Mouse (Mus musculus) 416B (cell line): ENCODE measurements around the gene Cd68.
A peak's percentile ranks its signal among the peaks of the same experiment; 100 is the strongest.
"Not testable (repeated sequence)": the region's sequence is repeated elsewhere in the genome, so short reads cannot be mapped to it uniquely, and the experiment has no call there.

Experiments
- DNase-seq: peaks from one replicate; pipeline ENCODE4 v3.0.0; 2011; ENCODE audit warnings: low read depth

Cd68 gene

GRCm38 (mm10) chr11:69665961-69666664 is at the start of gene Cd68:
Gene Cd68, minus strand, starts transcription at chr11:69666153.
- DNase-seq = peak; percentile 96

- no peak for DNase-seq
Observed at GRCm38 (mm10) chr11:69715482-69715881, 49.5 kb upstream of the Cd68 start.

GRCm38 (mm10) chr11:69714636-69715329 is 48.8 kb upstream of the Cd68 start:
- DNase-seq = no peak

DNA sequence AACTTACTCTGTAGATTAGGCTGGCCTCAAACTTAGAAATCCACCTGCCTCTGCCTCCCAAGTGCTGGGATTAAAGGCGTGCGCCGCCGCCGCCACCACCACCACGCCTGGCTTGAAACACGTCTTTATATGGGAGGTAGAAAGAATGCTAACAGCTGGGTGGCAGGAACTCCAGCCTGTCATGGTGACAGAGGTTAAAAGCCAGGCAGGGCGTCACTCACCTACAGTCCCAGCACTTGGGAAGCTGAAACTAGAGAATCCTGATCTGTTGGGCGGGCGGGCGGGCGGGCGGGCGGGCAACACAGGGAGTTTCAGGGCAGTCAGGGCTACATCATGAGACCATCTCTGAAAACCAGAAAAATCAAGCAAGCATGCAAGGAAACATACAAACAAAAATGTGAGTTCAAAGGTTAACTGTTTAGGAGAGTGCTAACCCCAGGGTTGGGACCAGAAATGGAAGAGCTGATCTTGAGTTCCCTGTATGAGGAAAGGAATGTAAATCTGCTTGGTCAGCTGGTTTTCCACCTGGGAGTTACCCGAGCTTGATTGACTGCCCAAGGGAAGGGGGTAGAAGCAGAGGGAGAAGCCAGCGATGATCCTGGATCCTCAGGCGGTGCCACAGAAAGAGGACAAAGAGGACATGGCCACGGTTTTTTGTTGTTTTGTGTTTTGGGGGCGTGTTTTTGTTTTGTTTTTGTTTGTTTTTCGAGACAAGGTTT is 47.2 kb upstream of the Cd68 start:
- no peak for DNase-seq

DNA sequence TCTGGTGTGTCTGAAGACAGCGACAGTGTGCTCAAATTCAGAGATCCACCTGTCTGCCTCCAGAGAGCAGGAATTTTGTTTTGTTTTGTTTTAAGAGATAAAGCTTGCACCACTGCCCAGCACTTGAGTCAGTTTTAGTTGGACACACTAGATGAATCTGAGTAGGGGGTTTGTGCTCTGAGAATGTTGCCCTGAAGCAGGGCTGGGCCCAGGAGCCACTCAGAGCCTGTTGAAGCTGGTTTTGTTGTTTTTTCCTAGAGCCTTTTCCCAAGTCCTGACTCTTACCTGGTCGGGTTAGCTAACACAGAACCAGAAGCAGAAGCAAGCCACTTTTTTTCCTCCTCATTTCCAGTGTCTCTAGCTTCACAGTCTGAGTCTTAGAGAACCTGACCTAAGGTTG is 45.1 kb upstream of the Cd68 start:
- no peak for DNase-seq

DNA sequence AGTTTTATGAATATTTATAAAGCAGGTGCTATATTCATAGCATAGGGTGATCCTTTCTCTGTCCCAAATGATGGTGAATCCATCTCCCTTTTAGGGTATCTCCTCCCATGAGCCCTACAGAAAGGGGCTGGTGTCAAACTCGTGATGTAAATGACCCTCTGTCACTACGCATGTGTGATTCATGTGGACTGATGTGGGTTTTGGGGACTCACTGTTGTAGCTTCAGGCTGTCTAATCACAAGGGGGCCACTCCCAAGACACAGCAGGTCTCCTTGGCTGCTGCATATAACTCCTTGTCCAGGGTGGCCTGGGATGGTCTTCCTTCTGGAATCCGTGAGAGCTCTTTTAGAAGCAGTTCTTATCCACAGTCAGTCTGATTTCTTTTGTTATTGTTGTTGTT is 44.5 kb upstream of the Cd68 start:
- no peak for DNase-seq

- DNase-seq = no peak
Observed at GRCm38 (mm10) chr11:69709554-69710446, 43.8 kb upstream of the Cd68 start.

- DNase-seq = no peak
Observed at GRCm38 (mm10) chr11:69708614-69709265, 42.8 kb upstream of the Cd68 start.

- no peak for DNase-seq
Observed at GRCm38 (mm10) chr11:69707873-69708381, 42.0 kb upstream of the Cd68 start.

GRCm38 (mm10) chr11:69707480-69707847 is 41.5 kb upstream of the Cd68 start:
- no peak for DNase-seq

GRCm38 (mm10) chr11:69706775-69707479 is 41.0 kb upstream of the Cd68 start:
- DNase-seq = no peak

GRCm38 (mm10) chr11:69704613-69705010 is 38.7 kb upstream of the Cd68 start:
- DNase-seq = no peak

- no peak for DNase-seq
Observed at GRCm38 (mm10) chr11:69703814-69704612, 38.1 kb upstream of the Cd68 start.

- DNase-seq = not testable (repeated sequence)
Observed at GRCm38 (mm10) chr11:69703381-69703780, 37.4 kb upstream of the Cd68 start.

DNA sequence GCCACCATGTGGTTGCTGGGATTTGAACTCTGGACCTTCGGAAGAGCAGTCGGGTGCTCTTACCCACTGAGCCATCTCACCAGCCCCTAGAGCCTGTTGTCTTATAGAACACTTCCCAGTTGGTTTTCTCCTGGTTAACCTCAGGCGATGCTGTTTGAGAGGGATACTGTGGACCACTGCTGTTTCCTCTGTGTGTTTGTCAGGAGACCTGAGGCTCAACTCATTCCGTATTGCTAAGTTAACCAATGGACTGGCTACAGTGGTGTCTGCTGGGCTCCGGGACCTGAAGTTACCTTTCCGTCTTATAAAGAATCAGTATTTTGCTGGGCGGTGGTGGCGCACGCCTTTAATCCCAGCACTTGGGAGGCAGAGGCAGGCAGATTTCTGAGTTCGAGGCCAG is 36.9 kb upstream of the Cd68 start:
- not testable (repeated sequence) for DNase-seq

- DNase-seq = no peak
Observed at GRCm38 (mm10) chr11:69699595-69699994, 33.6 kb upstream of the Cd68 start.

- no peak for DNase-seq
Observed at GRCm38 (mm10) chr11:69698574-69698973, 32.6 kb upstream of the Cd68 start.

DNA sequence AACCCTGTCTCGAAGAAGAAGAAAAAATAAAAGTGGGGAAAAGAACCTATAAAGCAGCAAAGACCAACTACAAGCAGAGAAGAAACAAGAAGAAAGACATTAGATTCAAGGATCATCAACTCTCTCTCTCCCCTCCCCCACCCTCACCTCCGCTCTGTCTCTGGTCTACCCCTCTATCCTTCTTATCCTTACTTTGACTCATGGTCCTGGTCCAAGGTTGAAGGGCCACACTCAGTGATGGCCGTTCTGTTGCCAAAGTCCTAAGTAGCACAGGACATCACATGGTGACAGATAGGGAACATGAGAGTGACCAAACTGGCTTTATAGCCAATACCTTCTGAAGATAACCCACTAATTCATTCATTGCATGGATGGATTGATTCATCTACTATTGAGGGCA is 31.4 kb upstream of the Cd68 start:
- no peak for DNase-seq

DNA sequence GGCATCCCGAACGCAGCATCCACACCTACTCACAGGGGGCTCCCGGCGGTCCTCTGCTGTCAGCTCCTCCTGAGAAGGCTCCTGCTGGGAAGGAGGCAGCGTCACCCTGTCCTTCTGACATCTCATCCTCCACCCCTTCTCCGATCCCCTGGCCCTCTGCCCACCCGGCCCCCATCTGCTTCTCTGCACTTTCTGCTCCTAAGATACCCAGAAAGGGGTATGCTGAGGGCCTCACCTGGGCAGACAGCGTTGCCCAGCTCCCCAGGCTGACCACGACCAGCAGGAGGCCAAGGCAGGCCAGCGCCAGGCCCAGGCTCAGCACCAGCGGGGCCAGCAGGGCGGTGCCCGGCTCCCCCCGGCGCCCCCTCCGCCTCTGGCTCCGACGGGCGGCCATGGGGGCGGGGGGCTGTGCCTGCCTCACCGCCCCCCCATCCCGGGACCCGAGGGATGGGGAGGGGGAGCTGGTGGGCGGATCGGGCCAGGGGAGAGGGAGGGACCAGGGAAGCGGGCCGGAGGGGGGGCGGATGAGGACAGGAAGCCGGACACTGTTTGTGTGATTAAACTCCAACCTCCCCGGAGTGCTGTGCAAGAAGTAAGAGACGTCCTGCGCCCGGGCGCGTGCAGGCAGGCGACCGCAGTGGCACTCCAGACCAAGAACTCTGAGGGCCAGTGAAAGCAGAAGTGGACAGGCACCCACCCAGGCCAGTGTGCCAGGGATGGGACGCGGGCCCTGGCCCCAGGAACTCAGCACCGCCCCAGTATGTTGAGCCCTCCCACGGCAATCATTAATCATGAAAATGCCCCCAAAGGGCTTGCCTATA is 29.6 kb upstream of the Cd68 start, which contains the start of the genes Tnfsf12 and Tnfsfm13:
Gene Tnfsf12, minus strand, starts transcription at position 489 of the 821 bp plus-strand sequence.
Gene Tnfsfm13, minus strand, starts transcription at position 738 of the 821 bp plus-strand sequence.
- no peak for DNase-seq
